Mouse (Mus musculus) hindbrain, postnatal 0 days (tissue): Measurements from ENCODE around the gene Tril. TPM values are rescaled to one million over a fixed set of nuclear protein-coding genes. Genes with fewer than 3 reads are reported as not detected.

Source experiments
- ATAC-seq: fragments of 200-750 bp; cut with Nextera tagmentation; 2 replicates; pipeline ENCODE4 v1.8.0; 2017; ENCODE audit warnings: mild to moderate bottlenecking, moderate TSS enrichment, moderate library complexity
- DNase-seq: peaks from one replicate; pipeline ENCODE4 v3.0.0-alpha.2; 2015; ENCODE audit warnings: low spot score
- H3K27ac ChIP-seq: fragments of 300-500 bp; sonication (generic); 2 replicates; pipeline ENCODE4 v1.5.1; 2014; ENCODE audit warnings: mild to moderate bottlenecking
- H3K27me3 ChIP-seq: fragments of 300-500 bp; sonication (generic); 2 replicates; pipeline ENCODE4 v1.6.1; 2014; ENCODE audit warnings: low read length, mixed read lengths; ENCODE audit not compliant: insufficient read depth
- H3K36me3 ChIP-seq: fragments of 300-500 bp; sonication (generic); 2 replicates; pipeline ENCODE4 v1.6.1; 2014; ENCODE audit warnings: low read length, mixed read lengths; ENCODE audit not compliant: insufficient read depth
- H3K4me1 ChIP-seq: fragments of 300-500 bp; sonication (generic); 2 replicates; pipeline ENCODE4 v1.6.1; 2014; ENCODE audit warnings: antibody characterized with exemption, low read length, mixed read lengths; ENCODE audit not compliant: insufficient read depth
- H3K4me2 ChIP-seq: fragments of 300-500 bp; sonication (generic); 2 replicates; pipeline ENCODE4 v1.6.1; 2014; ENCODE audit warnings: low read depth, mild to moderate bottlenecking, low read length, moderate library complexity, mixed read lengths
- H3K4me3 ChIP-seq: fragments of 300-500 bp; sonication (generic); 2 replicates; pipeline ENCODE4 v1.5.1; 2014; ENCODE audit warnings: low read length
- H3K9ac ChIP-seq: fragments of 300-500 bp; sonication (generic); replicated peaks from 2 replicates; pipeline ENCODE4 v1.6.1; 2014; ENCODE audit warnings: mild to moderate bottlenecking, low read length, moderate library complexity, mixed read lengths
- H3K9me3 ChIP-seq: fragments of 300-500 bp; sonication (generic); 2 replicates; pipeline ENCODE4 v1.6.1; 2016; ENCODE audit warnings: low read length, mixed read lengths
- CTCF ChIP-seq: IDR thresholded peaks from 2 replicates; pipeline ENCODE4 v1.5.1; 2016; ENCODE audit warnings: antibody characterized with exemption, control low read depth, low read depth
- WGBS: fragments of 180-500 bp; shearing (Covaris S2); extraction: QIAGEN DNeasy Blood & Tissue Kit; methylation state at CpG from one replicate; pipeline ENCODE4 v1.1.7; 2014; 5-methylcytosine and 5-hydroxymethylcytosine counted together
- polyA plus RNA-seq: library from polyadenylated mRNA; unstranded; fragments of >200 nt; fragmentation: Nextera tagmentation; extraction: Ambion mirVana; gene quantifications from 2 replicates; pipeline ENCODE4 v1.2.1, GENCODE M21; 2015
- total RNA-seq: library from RNA; depleted of rRNA; stranded (reverse); fragments of >200 nt; gene quantifications from 2 replicates; pipeline ENCODE4 v1.2.3, GENCODE M21; 2014

Tril gene
- total and polyA plus RNA-seq, 2 experiments from 2014 or later: 35.9 to 73.8 TPM

GRCm38 (mm10) chr6:53854226-53854625 lies 33.6 kb upstream of the Tril start:
- peak; percentile 78 for ATAC-seq
- WGBS: 67% methylated on average over 2 of the region's 2 CpGs
- H3K27ac ChIP-seq: peak overlapping the region; percentile 76

GRCm38 (mm10) chr6:53853546-53853945 lies 32.9 kb upstream of the Tril start:
- Histone ChIP-seq H3K9ac (no peak overlapping the region), H3K4me1 (no peaks in the 10 kb centered on the region; the same call in 1 of the 2 replicates), H3K27ac (peak overlapping the region; percentile 76; the same call in 1 of the 2 replicates), H3K27me3 (no peaks in the 10 kb centered on the region), H3K4me3 (no peak overlapping the region), H3K9me3 (no peaks in the 10 kb centered on the region), H3K36me3 (no peaks in the 10 kb centered on the region), H3K4me2 (no peak overlapping the region)
- WGBS: 78% methylated on average over 3 of the region's 3 CpGs
- DNase-seq (no peak), ATAC-seq (no peak)
- no peak for TF ChIP-seq CTCF

More at GRCm38 (mm10) chr6:53854226-53854625, 33.6 kb upstream of the Tril start:
- Histone ChIP-seq H3K4me1 (no peaks in the 10 kb centered on the region; the same call in 1 of the 2 replicates), H3K4me3 (no peak overlapping the region), H3K36me3 (no peaks in the 10 kb centered on the region), H3K9ac (no peak overlapping the region), H3K9me3 (no peaks in the 10 kb centered on the region), H3K27me3 (no peaks in the 10 kb centered on the region), H3K4me2 (no peak overlapping the region)
- DNase-seq: peak; percentile 58
- TF ChIP-seq CTCF: no peak

DNA sequence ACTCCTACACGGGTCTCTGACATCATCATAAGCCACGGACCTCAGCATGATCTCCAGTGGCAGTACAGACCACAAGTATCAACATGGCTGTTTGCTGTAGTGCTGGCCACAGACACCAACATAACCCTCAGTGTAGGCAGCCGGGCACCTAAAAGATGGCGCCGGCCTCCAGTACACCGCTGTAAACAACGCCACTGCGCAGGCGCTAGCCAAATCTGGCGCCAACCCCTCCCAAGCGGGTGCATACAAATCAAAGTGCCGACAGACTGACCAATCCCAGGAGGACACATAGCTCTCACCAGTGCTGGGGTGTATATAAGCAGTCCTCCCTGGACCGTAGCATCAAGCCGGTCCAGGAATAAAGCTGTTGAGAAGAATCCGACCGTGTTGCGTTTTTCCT lies 24.0 kb upstream of the Tril start:
- no peak overlapping the region for H3K4me2 ChIP-seq
- H3K36me3 ChIP-seq: no peaks in the 10 kb centered on the region
- DNase-seq: no peak
- no peak for ATAC-seq
- H3K9me3 ChIP-seq: no peaks in the 10 kb centered on the region
- H3K27ac ChIP-seq: no peak overlapping the region
- H3K27me3 ChIP-seq: no peaks in the 10 kb centered on the region
- WGBS: 95% methylated on average over 17 of the region's 17 CpGs
- no peak overlapping the region for H3K4me3 ChIP-seq
- no peaks in the 10 kb centered on the region for H3K4me1 ChIP-seq
- no peak overlapping the region for H3K9ac ChIP-seq
- no peak for TF ChIP-seq CTCF

DNA sequence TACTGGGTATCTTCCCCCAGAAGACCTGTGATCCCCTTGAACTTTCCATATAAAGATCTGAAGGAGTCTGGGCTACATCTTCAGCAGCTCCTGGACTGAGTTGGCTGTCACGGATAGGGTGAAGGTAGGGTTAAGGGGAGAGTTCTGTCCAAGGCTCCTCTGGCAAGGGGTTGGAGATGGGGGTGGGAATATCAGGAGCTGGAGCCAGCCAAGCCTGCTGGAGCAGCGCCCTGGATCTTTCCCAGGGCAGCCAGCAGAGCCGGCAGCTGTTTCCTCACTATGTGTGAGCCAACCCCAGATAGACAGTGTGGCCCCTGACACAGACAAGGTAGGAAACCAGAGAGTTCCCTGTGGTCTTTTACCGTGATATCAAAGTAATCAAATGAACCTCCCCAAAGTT lies 4.6 kb upstream of the Tril start:
- DNase-seq (peak; percentile 55), ATAC-seq (peak; percentile 72; the same call in 1 of the 2 replicates)
- Histone ChIP-seq H3K4me2 (no peak overlapping the region), H3K4me3 (no peak overlapping the region), H3K27me3 (no peaks in the 10 kb centered on the region), H3K27ac (no peak overlapping the region), H3K36me3 (no peaks in the 10 kb centered on the region), H3K4me1 (no peaks in the 10 kb centered on the region), H3K9ac (no peak overlapping the region), H3K9me3 (no peaks in the 10 kb centered on the region)
- WGBS: 39% methylated on average over 4 of the region's 4 CpGs
- TF ChIP-seq CTCF: no peak

DNA sequence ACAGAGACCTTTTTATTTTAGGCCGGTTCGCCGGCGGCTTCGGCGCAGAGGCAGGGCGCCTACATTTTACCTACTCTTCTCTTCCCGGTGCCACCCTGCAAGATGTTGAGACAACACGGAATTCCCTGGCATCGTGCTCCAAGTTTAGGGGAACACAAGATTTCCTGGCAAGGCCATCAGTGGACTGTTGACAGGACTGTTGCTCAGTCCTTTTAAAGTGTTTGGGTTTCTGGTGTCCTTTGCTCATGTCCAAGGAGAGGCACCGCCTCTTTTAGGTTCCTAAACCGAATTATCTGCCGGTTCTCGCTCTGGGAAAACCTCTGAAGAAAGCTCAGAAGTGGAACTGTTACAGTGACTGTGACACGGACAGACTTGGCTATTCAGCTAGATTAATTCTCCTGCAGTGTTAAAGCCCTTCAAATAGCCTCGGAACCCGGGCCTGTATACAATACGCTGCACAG lies 441 bp upstream of the Tril start:
- H3K4me2 ChIP-seq: peak overlapping the region; percentile 78

GRCm38 (mm10) chr6:53819761-53820485 lies 707 bp downstream of the Tril start:
- 1% methylated on average over 61 of the region's 64 CpGs for WGBS
- Histone ChIP-seq H3K36me3 (no peaks in the 10 kb centered on the region), H3K27me3 (no peaks in the 10 kb centered on the region), H3K4me1 (0 out of 2 replicates have a peak, but pooled peaks cover 12% of the 10 kb centered on the region), H3K9me3 (no peaks in the 10 kb centered on the region), H3K4me2 (peak overlapping the region; percentile 78), H3K9ac (peak overlapping the region; percentile 62), H3K27ac (peak overlapping the region; percentile 91), H3K4me3 (peak overlapping the region; percentile 53)
- peak; percentile 10; the same call in 1 of the 2 replicates for ATAC-seq
- no peak for TF ChIP-seq CTCF
- peak; percentile 46 for DNase-seq

More for the DNA sequence above, 441 bp upstream of the Tril start:
- DNase-seq: peak; percentile 60
- H3K27ac ChIP-seq: peak overlapping the region; percentile 91
- H3K9me3 ChIP-seq: no peaks in the 10 kb centered on the region
- H3K27me3 ChIP-seq: no peaks in the 10 kb centered on the region
- peak overlapping the region; percentile 53 for H3K4me3 ChIP-seq
- 6% methylated on average over 18 of the region's 18 CpGs for WGBS
- TF ChIP-seq CTCF: no peak
- H3K4me1 ChIP-seq: 0 out of 2 replicates have a peak, but pooled peaks cover 10% of the 10 kb centered on the region
- peak overlapping the region; percentile 62 for H3K9ac ChIP-seq
- ATAC-seq: 0 out of 2 replicates have a peak, but pooled peaks have one; percentile 4
- no peaks in the 10 kb centered on the region for H3K36me3 ChIP-seq
